Mouse (Mus musculus) midbrain, embryonic 14.5 days (tissue): ENCODE data around the gene Bscl2. TPM values are rescaled to one million over a fixed set of nuclear protein-coding genes. Genes with fewer than 3 reads are reported as not detected.
"Not testable (repeated sequence)": the region's sequence is repeated elsewhere in the genome, so short reads cannot be mapped to it uniquely, and the experiment has no call there.

Source experiments
- ATAC-seq: fragments of 200-750 bp; cut with Nextera tagmentation; 2 replicates; pipeline ENCODE4 v1.8.0; 2017; ENCODE audit warnings: moderate number of reproducible peaks, moderate library complexity; ENCODE audit not compliant: low FRiP score, low TSS enrichment
- DNase-seq: peaks from one replicate; pipeline ENCODE4 v3.0.0-alpha.2; 2015
- H3K27ac ChIP-seq: fragments of 300-500 bp; sonication (generic); replicated peaks from 2 replicates; pipeline ENCODE4 v1.5.1; 2014; ENCODE audit warnings: mild to moderate bottlenecking, low read depth, low read length, moderate library complexity
- H3K27me3 ChIP-seq: fragments of 300-500 bp; sonication (generic); 2 replicates; pipeline ENCODE4 v1.6.1; 2014; ENCODE audit warnings: low read length, control low read depth, mixed read lengths; ENCODE audit not compliant: control insufficient read depth, insufficient read depth
- H3K36me3 ChIP-seq: fragments of 300-500 bp; sonication (generic); 2 replicates; pipeline ENCODE4 v1.6.1; 2014; ENCODE audit warnings: low read length, control low read depth; ENCODE audit not compliant: control insufficient read depth, insufficient read depth
- H3K4me1 ChIP-seq: fragments of 300-500 bp; sonication (generic); 2 replicates; pipeline ENCODE4 v1.6.1; 2014; ENCODE audit warnings: mild to moderate bottlenecking, antibody characterized with exemption, low read length, control low read depth; ENCODE audit not compliant: control insufficient read depth, insufficient read depth
- H3K4me2 ChIP-seq: fragments of 300-500 bp; sonication (generic); 2 replicates; pipeline ENCODE4 v1.6.1; 2014; ENCODE audit warnings: mild to moderate bottlenecking, low read length, moderate library complexity
- H3K4me3 ChIP-seq: fragments of 300-500 bp; sonication (generic); replicated peaks from 2 replicates; pipeline ENCODE4 v1.5.1; 2014; ENCODE audit warnings: low read depth, low read length
- H3K9ac ChIP-seq: fragments of 300-500 bp; sonication (generic); replicated peaks from 2 replicates; pipeline ENCODE4 v1.6.1; 2014; ENCODE audit warnings: mild to moderate bottlenecking, low read length, moderate library complexity
- H3K9me3 ChIP-seq: fragments of 300-500 bp; sonication (generic); 2 replicates; pipeline ENCODE4 v1.6.1; 2016; ENCODE audit warnings: low read length, control low read depth, mixed read lengths; ENCODE audit not compliant: control insufficient read depth
- WGBS: fragments of 180-500 bp; shearing (Covaris S2); extraction: QIAGEN DNeasy Blood & Tissue Kit; methylation state at CpG from one replicate; pipeline ENCODE4 v1.1.7; 2014; 5-methylcytosine and 5-hydroxymethylcytosine counted together
- polyA plus RNA-seq: library from polyadenylated mRNA; unstranded; fragments of >200 nt; fragmentation: Nextera tagmentation; extraction: Ambion mirVana; gene quantifications from 2 replicates; pipeline ENCODE4 v1.2.1, GENCODE M21; 2014

The Bscl2 gene
- polyA plus RNA-seq, 1 experiment from 2014 or later, result 78.2 TPM

DNA sequence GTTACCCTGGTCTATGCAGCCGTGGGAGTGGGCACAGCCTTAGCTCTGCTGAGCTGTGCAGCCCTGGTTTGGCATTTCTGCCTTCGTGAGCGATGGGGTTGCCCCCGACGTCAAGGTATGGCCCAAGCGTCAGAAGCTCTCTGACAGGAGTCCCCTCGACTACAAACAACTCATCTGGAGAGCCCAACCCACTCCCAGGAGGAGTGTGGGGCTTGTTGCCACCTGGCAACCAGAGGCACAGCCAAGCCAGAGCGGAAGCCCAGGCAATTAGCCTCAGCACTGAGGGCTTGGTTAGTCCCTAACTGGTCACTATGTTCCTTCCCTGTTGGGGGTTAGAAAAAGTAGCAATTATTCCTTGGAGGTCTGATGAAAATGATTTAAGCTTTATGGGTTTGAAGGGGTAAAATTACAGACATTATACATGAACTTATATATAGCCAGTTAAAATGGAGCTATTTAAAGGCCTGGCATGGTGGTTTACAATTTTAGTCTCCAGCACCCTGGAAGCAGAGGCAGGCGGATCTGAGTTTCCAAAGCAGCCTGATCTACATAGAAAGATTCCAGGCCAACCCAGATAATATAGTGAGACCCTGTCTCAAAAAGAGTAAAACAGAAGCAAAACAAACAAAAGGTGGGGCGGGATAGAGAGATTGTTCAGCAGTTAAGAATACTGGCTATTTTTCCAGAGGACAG lies 15.1 kb downstream of the Bscl2 start:
- no peak overlapping the region for H3K4me2 ChIP-seq
- WGBS, result 63% methylated on average over 10 of the region's 10 CpGs
- DNase-seq, result no peak
- H3K9me3 ChIP-seq, result no peaks in the 10 kb centered on the region
- H3K36me3 ChIP-seq, result peaks cover 17% of the 10 kb centered on the region
- ATAC-seq, result no peak
- no peak overlapping the region for H3K27ac ChIP-seq
- no peak overlapping the region for H3K4me3 ChIP-seq
- no peaks in the 10 kb centered on the region for H3K4me1 ChIP-seq
- no peaks in the 10 kb centered on the region for H3K27me3 ChIP-seq
- H3K9ac ChIP-seq, result no peak overlapping the region

DNA sequence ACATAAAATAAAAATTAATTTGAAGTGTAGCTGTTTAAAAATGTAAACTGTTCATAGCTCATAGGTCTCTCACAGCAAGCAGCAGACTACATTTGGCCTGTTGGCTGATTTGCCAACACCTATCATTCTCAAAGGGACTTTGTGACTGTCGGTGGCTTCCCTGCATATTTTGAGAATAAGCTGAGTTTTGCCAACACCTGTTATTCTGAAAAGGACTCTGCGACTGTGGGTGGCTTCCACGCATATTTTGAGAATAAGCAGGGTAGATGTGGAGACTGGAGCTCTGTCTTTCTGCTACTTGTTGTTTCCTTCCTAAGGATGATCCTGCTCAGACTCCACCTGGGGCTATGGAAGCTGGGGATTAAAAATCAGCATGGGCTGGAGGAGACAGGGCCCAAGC lies 15.8 kb downstream of the Bscl2 start:
- H3K9me3 ChIP-seq, result no peaks in the 10 kb centered on the region
- H3K4me3 ChIP-seq, result no peak overlapping the region
- no peaks in the 10 kb centered on the region for H3K4me1 ChIP-seq
- H3K36me3 ChIP-seq, result peaks cover 11% of the 10 kb centered on the region
- H3K27me3 ChIP-seq, result no peaks in the 10 kb centered on the region
- H3K27ac ChIP-seq, result no peak overlapping the region
- ATAC-seq (no peak), DNase-seq (no peak)
- WGBS, result 85% methylated on average over 3 of the region's 3 CpGs
- no peak overlapping the region for H3K9ac ChIP-seq
- no peak overlapping the region for H3K4me2 ChIP-seq

GRCm38 (mm10) chr19:8857689-8858088 lies 20.4 kb downstream of the Bscl2 start:
- H3K9ac ChIP-seq, result no peak overlapping the region
- H3K27me3 ChIP-seq, result no peaks in the 10 kb centered on the region
- WGBS, result 47% methylated on average over 4 of the region's 4 CpGs
- no peaks in the 10 kb centered on the region for H3K9me3 ChIP-seq
- H3K4me2 ChIP-seq, result no peak overlapping the region
- H3K4me3 ChIP-seq, result no peak overlapping the region
- H3K27ac ChIP-seq, result no peak overlapping the region
- DNase-seq (peak; percentile 69), ATAC-seq (no peak)
- H3K36me3 ChIP-seq, result no peaks in the 10 kb centered on the region
- H3K4me1 ChIP-seq, result no peaks in the 10 kb centered on the region

DNA sequence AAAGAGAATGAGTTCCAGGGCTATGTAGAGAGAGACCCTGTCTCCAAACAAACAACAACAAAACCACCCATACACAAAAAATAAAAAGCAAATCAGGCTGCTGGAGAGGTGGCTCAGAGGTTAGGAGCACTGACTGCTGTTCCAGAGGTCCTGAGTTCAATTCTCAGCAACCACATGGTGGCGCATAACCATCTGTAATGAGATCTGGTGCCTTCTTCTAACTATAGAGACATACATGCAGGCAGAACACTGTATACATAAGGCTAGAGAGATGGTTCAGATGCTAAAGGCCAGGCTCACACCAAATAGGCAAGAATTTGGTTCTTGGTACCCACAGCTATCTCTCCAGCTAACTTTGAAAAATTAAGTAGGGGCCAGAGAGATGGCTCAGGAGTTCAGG lies 21.8 kb downstream of the Bscl2 start:
- ATAC-seq (no peak), DNase-seq (peak; percentile 62)

GRCm38 (mm10) chr19:8864265-8864664 lies 27.0 kb downstream of the Bscl2 start:
- H3K9ac ChIP-seq, result no peak overlapping the region
- no peak overlapping the region for H3K4me3 ChIP-seq
- no peak for ATAC-seq
- H3K4me2 ChIP-seq, result no peak overlapping the region
- DNase-seq, result no peak
- 88% methylated on average over 6 of the region's 6 CpGs for WGBS
- no peaks in the 10 kb centered on the region for H3K36me3 ChIP-seq
- no peaks in the 10 kb centered on the region for H3K4me1 ChIP-seq
- no peaks in the 10 kb centered on the region for H3K9me3 ChIP-seq
- no peaks in the 10 kb centered on the region for H3K27me3 ChIP-seq
- H3K27ac ChIP-seq, result no peak overlapping the region

More for the DNA sequence above, 21.8 kb downstream of the Bscl2 start:
- Histone ChIP-seq H3K27ac (no peak overlapping the region), H3K27me3 (no peaks in the 10 kb centered on the region), H3K4me1 (no peaks in the 10 kb centered on the region), H3K9me3 (no peaks in the 10 kb centered on the region), H3K36me3 (no peaks in the 10 kb centered on the region), H3K4me3 (no peak overlapping the region), H3K4me2 (no peak overlapping the region), H3K9ac (no peak overlapping the region)
- WGBS, result 12% methylated on average over 1 of the region's 1 CpGs

DNA sequence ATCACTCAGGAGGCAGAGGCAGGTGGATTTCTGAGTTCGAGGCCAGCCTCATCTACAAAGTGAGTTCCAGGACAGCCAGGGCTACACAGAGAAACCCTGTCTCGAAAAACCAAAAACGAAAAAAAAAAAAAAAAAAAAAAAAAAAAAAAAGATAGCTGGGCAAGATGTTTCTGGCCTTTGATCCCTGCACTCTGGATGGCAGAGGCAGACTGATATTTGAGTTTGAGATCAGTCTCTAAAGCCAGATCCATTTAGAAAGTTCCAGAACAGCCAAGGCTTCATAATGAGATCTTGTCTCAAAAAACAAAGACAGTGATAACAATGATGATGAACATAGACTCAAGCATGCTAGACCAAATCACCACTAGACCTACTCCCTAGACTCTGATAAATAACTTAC lies 33.1 kb downstream of the Bscl2 start:
- H3K4me3 ChIP-seq, H3K4me1 ChIP-seq, H3K27ac ChIP-seq, H3K9ac ChIP-seq, ATAC-seq, H3K9me3 ChIP-seq, H3K27me3 ChIP-seq, DNase-seq: not testable (repeated sequence)
- Histone ChIP-seq H3K36me3 (peaks cover 21% of the 10 kb centered on the region), H3K4me2 (peak overlapping the region; percentile 84; the same call in 1 of the 2 replicates)
- 86% methylated on average over 3 of the region's 3 CpGs for WGBS

- H3K36me3 ChIP-seq, result peaks cover 25% of the 10 kb centered on the region
- no peaks in the 10 kb centered on the region for H3K9me3 ChIP-seq
- ATAC-seq (peak; percentile 38; the same call in 1 of the 2 replicates), DNase-seq (no peak)
- H3K4me1 ChIP-seq, result peaks cover 8% of the 10 kb centered on the region
- H3K4me2 ChIP-seq, result peak overlapping the region; percentile 84
- H3K9ac ChIP-seq, result peak overlapping the region; percentile 93
- 61% methylated on average over 9 of the region's 9 CpGs for WGBS
- H3K27me3 ChIP-seq, result no peaks in the 10 kb centered on the region
- H3K27ac ChIP-seq, result peak overlapping the region; percentile 71
- peak overlapping the region; percentile 95 for H3K4me3 ChIP-seq
Observed at GRCm38 (mm10) chr19:8870838-8871237, 33.6 kb downstream of the Bscl2 start.

- DNase-seq, result peak; percentile 96
- under 1% methylated on average over 59 of the region's 59 CpGs for WGBS
- H3K4me2 ChIP-seq, result peak within 1 kb of the TSS; percentile 84
- H3K9ac ChIP-seq, result peak within 1 kb of the TSS; percentile 93
- H3K27me3 ChIP-seq, result no peaks in the 10 kb centered on the region
- H3K36me3 ChIP-seq, result peaks cover 32% of the 10 kb centered on the region
- peaks cover 8% of the 10 kb centered on the region for H3K4me1 ChIP-seq
- ATAC-seq, result peak; percentile 97
- no peaks in the 10 kb centered on the region for H3K9me3 ChIP-seq
- H3K4me3 ChIP-seq, result peak within 1 kb of the TSS; percentile 95
- H3K27ac ChIP-seq, result peak within 1 kb of the TSS; percentile 77
Observed at GRCm38 (mm10) chr19:8871267-8872186, 34.3 kb downstream of the Bscl2 start, which contains the start of gene Ubxn1. Ubxn1 (plus strand) TSS chr19:8871496.
